Mouse (Mus musculus) 3T3-L1 (cell line): ENCODE data around the gene Ryr2.
A peak's percentile ranks its signal among the peaks of the same experiment; 100 is the strongest.

ENCODE experiments used
- DNase-seq: peaks from one replicate; pipeline ENCODE4 v3.0.0-alpha.2; 2015; ENCODE audit warnings: low read depth, low spot score

Gene Ryr2

DNA sequence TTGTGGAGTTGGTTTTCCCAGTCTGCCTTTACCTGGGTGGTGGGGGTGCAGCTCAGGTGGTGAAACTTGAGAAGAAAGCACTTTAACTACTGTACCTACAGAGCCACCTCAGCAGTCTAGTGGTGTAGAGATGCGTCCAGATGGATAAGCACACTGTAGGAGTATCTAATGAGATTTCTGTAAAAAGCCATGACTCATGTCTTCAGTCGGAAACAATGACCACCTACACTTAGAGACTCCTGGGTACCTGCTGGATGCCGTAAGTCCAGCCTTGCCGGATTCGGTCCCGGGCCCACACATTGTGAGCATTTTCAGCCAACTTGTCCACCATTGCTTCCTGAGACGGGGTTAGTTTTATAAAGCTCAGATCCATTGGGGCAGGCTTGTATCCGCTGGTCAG lies 334.6 kb downstream of the Ryr2 start:
- no peak for DNase-seq

DNA sequence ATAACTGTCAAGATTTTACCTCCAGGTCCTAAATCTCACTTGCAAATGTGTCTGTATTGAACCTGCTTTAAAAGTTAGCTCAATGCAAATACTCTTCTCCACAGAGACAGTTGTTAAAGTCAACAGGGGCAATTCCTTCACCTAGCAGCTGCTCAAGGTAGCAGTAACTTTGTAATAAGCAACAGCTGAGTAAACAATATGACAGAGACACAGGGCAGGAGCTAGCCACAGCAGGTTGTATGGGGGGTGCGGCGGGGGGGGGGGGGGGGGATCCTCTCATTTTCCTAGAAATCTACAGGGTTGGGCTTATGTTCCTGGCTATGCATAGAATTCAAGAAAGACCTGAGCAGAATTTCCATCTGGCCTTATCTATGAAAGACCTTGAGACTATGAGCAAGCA lies 339.8 kb downstream of the Ryr2 start:
- no peak for DNase-seq

GRCm38 (mm10) chr13:11763925-11764324 lies 342.8 kb downstream of the Ryr2 start:
- DNase-seq, result no peak

- peak; percentile 59 for DNase-seq
Observed at GRCm38 (mm10) chr13:11763104-11763503, 343.6 kb downstream of the Ryr2 start.

DNA sequence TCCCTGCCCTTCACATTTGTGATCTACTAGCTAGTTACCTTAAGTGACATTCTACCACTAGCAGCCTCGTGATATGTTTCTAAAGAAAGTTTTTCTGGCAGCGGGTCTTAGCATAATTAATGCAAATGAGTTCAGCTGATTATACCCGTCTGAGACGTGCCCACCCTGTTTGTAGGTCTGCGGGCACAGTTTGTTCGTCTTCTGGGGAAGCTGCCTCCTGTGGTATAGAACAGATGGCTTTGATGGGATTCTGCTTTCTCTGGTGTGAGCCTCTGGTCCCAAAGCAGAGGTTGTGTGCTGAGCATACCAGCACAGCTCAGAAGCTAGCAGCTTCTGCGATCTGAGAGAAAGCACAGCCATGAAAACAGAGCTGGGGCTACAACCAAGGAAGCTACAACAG lies 348.9 kb downstream of the Ryr2 start:
- no peak for DNase-seq

- DNase-seq, result no peak
Observed at GRCm38 (mm10) chr13:11745479-11745878, 361.3 kb downstream of the Ryr2 start.

- no peak for DNase-seq
Observed at GRCm38 (mm10) chr13:11738211-11738610, 368.5 kb downstream of the Ryr2 start.

- no peak for DNase-seq
Observed at GRCm38 (mm10) chr13:11716216-11716615, 390.5 kb downstream of the Ryr2 start.

DNA sequence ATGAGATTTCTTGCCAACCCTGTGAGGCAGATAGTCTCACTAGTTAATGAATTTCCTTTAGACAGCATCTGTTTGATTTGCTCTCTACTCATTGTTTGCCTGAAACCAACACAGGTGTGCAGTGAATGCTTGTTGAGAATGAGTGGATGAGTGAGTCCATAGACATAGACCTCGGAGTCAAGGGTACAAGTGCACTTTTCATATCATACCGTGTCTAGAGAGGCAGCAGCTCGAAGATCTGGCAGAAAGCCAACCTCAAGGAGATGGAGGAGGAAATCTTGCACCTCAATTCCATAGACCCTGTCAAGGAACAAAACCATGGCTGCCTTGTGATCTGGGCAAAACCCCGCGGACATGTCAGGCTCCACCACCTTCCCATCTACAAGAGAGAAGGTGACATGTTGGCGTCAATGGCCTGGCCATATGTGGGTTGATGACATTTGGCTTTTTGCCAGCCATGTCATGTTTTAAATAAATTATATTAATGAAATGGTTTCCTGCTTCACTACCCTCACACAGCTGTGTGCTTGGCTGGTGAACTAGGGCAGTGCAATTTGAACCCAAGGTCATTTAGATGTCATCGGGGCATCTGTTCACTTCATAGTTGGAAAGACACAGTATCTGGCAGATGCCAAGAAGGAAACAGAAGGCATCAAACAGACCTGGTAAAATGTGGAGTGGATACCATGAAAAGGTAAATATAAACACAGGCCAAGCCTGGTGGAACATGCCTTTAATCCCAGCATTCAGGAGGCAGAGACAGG lies 396.9 kb downstream of the Ryr2 start:
- DNase-seq, result no peak

DNA sequence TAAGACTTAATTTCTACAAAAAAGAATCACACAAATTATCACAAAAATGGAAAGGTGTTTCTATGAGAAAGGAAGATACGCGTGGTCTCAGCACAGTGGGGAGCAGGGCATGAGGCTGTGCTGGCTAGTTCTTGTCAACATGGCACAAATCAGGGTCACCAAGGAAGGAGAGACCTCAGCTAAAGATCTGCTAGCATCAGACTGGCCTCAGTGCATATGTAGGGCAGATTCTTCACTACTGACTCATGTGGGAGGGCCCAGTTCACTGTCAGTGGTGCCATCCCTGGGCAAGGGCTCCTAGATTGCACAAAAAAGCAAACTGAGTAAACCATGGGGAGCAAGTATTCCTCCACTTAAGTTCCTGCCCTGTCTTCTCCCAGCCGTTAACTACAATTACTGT lies 405.0 kb downstream of the Ryr2 start:
- no peak for DNase-seq

- DNase-seq, result no peak
Observed at GRCm38 (mm10) chr13:11696496-11696895, 410.2 kb downstream of the Ryr2 start.

- no peak for DNase-seq
Observed at GRCm38 (mm10) chr13:11681802-11682201, 424.9 kb downstream of the Ryr2 start.

- no peak for DNase-seq
Observed at GRCm38 (mm10) chr13:11662815-11663214, 443.9 kb downstream of the Ryr2 start.

DNA sequence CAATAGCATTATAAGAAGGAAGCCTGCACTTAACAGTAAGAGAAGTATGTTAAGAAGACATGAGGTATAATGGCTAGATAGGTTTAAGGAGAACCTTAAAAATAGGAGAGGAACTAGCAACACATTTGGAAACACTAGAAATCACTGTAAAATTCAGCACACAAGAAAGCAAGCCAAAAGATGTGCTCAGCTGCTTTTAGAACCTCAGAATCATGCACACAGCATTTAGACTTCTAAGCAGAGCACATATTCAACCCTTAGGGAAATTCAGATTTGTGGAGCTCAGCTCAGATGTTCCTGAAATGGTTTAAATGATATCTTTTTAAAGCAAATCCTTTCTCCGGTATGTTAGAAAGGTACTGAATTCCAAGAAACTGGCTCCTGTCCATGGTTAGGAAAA lies 461.9 kb downstream of the Ryr2 start:
- DNase-seq, result no peak

DNA sequence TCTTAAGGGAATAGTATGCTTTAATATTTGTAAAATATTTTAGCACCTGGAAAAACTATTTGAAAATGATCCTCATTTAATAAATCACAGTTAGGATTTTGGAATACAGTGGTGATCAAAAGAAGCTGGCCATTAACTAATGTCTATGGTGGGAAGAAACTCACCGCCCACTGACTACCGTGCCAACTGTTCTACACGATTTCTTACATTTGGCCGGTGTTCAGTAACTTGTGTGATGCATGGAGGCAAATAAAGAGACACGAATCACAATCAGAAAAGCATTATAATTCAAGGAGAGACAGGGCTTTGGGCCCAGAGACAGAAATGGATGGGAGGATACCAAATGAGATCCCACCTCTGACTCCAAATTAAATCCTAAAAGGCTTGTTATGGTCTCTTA lies 470.4 kb downstream of the Ryr2 start:
- no peak for DNase-seq

DNA sequence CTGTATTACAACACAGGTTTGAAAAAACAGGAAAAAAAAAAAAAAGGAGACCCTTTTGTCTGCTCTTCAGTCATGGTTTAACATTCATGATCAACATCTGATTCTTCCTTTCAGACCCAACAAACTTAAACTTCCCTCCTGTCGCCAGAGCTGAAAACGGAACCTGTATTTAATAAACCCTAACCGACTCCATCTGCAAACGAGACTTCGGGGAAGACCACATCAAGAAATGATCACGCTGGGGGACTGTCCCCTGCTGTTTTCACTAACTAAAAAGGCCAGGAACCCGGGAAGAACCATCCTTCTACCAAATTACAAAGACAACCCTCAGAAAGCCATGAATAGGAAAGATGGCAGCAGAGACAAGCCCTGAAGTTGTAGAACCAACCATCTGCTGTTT lies 482.2 kb downstream of the Ryr2 start:
- no peak for DNase-seq

DNA sequence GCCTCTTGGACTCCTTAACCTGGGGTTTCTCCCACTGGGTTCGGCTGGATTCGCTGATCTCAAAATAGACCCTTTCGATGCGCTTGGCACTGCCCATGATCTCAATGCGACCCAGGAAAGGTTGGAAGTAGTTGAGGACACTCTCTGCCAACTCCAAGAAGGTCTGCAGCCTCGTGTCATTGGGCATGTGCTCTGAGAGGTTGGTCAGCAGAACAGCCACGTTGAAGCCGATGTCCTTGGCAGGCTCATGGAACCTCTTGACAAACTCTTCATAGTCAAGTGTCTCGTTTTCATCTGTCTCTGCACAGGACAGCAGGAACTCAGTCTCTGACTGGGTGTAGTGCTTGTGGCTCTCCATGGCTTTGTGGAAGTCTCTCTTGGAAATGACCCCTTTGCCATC lies 511.3 kb downstream of the Ryr2 start:
- no peak for DNase-seq

GRCm38 (mm10) chr13:11585283-11585682 lies 521.5 kb downstream of the Ryr2 start:
- no peak for DNase-seq

DNA sequence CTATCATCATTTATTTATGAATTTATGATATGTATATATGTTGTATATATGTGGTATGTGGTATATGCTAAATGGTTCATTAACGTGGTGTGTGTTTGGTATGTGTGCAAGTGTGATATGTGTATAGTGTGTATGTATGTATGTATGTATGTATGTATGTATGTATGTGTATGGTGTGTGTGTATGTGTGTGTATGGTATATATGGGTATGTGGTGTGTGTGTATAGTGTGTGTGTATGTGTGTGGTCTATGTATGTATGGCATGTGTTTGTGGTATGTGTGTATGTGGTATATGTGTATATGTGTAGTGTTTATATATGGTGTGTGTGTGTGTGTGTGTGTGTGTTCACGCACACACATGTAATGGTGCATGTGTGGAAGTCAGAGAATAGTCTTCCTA lies 534.2 kb downstream of the Ryr2 start:
- DNase-seq, result no peak

GRCm38 (mm10) chr13:11567376-11567775 lies 539.4 kb downstream of the Ryr2 start:
- no peak for DNase-seq

- no peak for DNase-seq
Observed at GRCm38 (mm10) chr13:11566486-11566885, 540.3 kb downstream of the Ryr2 start.

DNA sequence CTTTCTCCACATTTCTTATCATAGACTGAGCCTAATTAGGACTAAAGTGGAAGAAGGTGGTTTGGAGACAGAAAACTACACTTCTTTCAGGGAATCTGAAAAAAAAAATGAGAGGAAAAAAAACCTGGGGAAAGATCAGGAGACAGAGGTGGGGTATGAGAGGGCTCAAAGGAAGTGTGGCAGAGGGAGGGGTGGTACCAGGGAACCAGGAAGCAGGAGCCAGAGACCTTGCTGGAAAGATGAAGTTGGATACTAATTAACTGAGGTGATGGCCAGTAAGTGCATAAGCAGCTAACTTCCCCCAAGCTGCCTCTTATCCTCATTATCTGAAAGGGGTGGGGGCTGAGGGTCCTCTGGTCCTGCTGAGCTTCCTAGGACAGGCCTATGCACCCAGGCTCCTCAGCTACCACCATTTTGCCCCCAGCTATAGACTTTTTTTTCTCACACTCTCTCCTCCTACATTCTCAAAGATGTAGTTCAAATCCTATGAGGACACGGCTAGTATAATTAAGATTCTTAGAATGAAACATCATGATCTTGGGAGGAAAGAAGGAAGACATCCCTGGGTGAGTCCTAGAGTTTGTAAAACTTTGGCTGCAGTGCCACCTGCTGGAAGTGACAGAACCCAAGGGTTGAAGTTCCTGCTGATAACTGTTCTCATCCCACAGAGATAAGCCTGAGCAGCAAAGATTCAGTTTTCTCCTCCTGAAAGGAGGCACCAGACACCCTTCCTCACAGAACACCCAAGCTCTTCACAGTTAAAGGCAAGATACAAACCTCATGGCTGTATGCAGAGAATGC lies 543.3 kb downstream of the Ryr2 start:
- DNase-seq, result peak; percentile 13

DNA sequence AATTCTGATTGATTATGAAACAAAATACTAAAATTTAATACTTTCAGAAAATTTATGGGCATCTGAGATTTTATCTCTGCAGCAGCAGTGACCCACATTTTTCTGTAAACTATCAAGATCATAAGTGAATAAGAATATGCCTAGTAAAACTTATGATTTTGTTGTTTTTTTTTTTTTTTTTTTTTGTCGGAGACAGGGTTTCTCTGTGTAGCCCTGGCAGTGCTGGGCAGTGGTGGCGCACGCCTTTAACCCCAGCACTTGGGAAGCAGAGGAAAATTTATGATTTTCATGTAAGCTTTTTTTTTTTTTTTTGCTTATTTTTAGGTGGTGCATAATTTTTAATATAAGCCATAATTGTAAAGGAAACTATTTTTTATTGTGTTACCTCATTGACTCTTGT lies 557.1 kb downstream of the Ryr2 start:
- DNase-seq, result no peak
